Mouse (Mus musculus) limb, embryonic 13.5 days (tissue): ENCODE data around the gene Rad23b. TPM values are rescaled to one million over a fixed set of nuclear protein-coding genes. Genes with fewer than 3 reads are reported as not detected.

Experiments
- ATAC-seq: fragments of 200-750 bp; cut with Nextera tagmentation; 2 replicates; pipeline ENCODE4 v1.8.0; 2017; ENCODE audit warnings: low read depth, moderate number of reproducible peaks, moderate TSS enrichment; ENCODE audit not compliant: low FRiP score
- H3K27ac ChIP-seq: fragments of 300-500 bp; sonication (generic); 2 replicates; pipeline ENCODE4 v1.5.1; 2015; ENCODE audit warnings: inconsistent platforms, mild to moderate bottlenecking, moderate library complexity
- H3K27me3 ChIP-seq: fragments of 300-500 bp; sonication (generic); 2 replicates; pipeline ENCODE4 v1.6.1; 2015; ENCODE audit warnings: mild to moderate bottlenecking, inconsistent platforms
- H3K36me3 ChIP-seq: fragments of 300-500 bp; sonication (generic); 2 replicates; pipeline ENCODE4 v1.6.1; 2015; ENCODE audit warnings: inconsistent platforms, mild to moderate bottlenecking, moderate library complexity
- H3K4me1 ChIP-seq: fragments of 300-500 bp; sonication (generic); 2 replicates; pipeline ENCODE4 v1.6.1; 2015; ENCODE audit warnings: inconsistent platforms
- H3K4me2 ChIP-seq: fragments of 300-500 bp; sonication (generic); replicated peaks from 2 replicates; pipeline ENCODE4 v1.6.1; 2015; ENCODE audit warnings: inconsistent platforms, mild to moderate bottlenecking, moderate library complexity
- H3K4me3 ChIP-seq: fragments of 300-500 bp; sonication (generic); 2 replicates; pipeline ENCODE4 v1.5.1; 2015; ENCODE audit warnings: moderate library complexity, mild to moderate bottlenecking, inconsistent platforms
- H3K9ac ChIP-seq: fragments of 300-500 bp; sonication (generic); 2 replicates; pipeline ENCODE4 v1.6.1; 2015; ENCODE audit warnings: mild to moderate bottlenecking, inconsistent platforms
- H3K9me3 ChIP-seq: fragments of 300-500 bp; sonication (generic); 2 replicates; pipeline ENCODE4 v1.6.1; 2016; ENCODE audit warnings: inconsistent platforms
- WGBS: fragments of 180-500 bp; shearing (Covaris S2); methylation state at CpG from one replicate; pipeline ENCODE4 v1.1.7; 2015; 5-methylcytosine and 5-hydroxymethylcytosine counted together
- polyA plus RNA-seq: library from polyadenylated mRNA; unstranded; fragments of >200 nt; fragmentation: Nextera tagmentation; extraction: Ambion mirVana; gene quantifications from 2 replicates; pipeline ENCODE4 v1.2.1, GENCODE M21; 2015

The Rad23b gene
- polyA plus RNA-seq, 1 experiment from 2014 or later, result 79.1 TPM

DNA sequence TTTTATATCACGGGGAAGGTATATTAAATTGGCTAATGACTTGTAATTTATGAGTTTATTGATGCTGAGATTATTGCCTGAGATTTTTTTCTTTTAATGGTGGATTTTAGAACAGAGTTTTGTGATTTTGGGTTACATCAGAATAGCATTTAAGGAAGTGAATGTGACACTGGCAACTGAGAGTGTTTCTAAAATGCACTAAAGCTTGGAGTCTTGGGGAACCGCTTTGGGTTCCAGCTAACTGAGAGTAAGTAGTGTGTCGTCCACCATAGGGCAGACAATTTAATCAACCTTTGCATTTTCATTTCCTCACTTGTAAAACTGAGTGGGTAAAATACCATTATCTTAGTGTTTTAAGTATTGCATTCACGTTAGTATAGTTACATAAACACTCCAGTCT, 14.0 kb downstream of the Rad23b start:
- ATAC-seq, result no peak
- no peaks in the 10 kb centered on the region for H3K4me1 ChIP-seq
- H3K9me3 ChIP-seq, result no peaks in the 10 kb centered on the region
- H3K4me3 ChIP-seq, result no peak overlapping the region
- 85% methylated on average over 4 of the region's 4 CpGs for WGBS
- H3K27me3 ChIP-seq, result no peaks in the 10 kb centered on the region
- H3K36me3 ChIP-seq, result peaks cover 15% of the 10 kb centered on the region
- H3K4me2 ChIP-seq, result no peak overlapping the region
- no peak overlapping the region for H3K9ac ChIP-seq
- no peak overlapping the region for H3K27ac ChIP-seq

DNA sequence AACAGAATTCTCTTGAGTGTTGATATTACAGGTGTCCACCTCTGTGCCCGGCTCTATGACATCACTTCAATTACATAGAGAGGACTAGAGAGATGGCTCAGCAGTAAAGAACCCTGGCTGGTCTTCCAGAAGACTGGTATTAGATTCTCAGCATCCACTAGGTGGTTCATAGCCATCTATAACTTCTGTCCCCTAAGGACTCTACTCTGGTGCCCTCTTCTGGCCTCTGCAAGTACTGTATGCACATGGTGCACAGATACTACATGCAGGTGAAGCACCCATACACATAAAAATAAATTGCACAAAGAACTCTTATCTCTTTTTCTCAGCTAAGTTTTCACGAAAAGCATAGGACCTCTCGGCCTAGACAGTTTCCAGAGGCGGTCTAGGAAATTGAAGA, 14.5 kb downstream of the Rad23b start:
- Histone ChIP-seq H3K4me2 (no peak overlapping the region), H3K27me3 (no peaks in the 10 kb centered on the region), H3K4me3 (no peak overlapping the region), H3K36me3 (peaks cover 15% of the 10 kb centered on the region), H3K9me3 (no peaks in the 10 kb centered on the region), H3K4me1 (no peaks in the 10 kb centered on the region), H3K27ac (no peak overlapping the region), H3K9ac (no peak overlapping the region)
- WGBS, result 93% methylated on average over 4 of the region's 4 CpGs
- no peak for ATAC-seq

GRCm38 (mm10) chr4:55366014-55366413, 16.2 kb downstream of the Rad23b start:
- Histone ChIP-seq H3K36me3 (peaks cover 23% of the 10 kb centered on the region), H3K9me3 (no peaks in the 10 kb centered on the region), H3K27me3 (no peaks in the 10 kb centered on the region), H3K4me3 (no peak overlapping the region), H3K4me2 (no peak overlapping the region), H3K4me1 (no peaks in the 10 kb centered on the region), H3K9ac (no peak overlapping the region), H3K27ac (no peak overlapping the region)
- WGBS, result 81% methylated on average over 1 of the region's 1 CpGs
- ATAC-seq, result no peak

DNA sequence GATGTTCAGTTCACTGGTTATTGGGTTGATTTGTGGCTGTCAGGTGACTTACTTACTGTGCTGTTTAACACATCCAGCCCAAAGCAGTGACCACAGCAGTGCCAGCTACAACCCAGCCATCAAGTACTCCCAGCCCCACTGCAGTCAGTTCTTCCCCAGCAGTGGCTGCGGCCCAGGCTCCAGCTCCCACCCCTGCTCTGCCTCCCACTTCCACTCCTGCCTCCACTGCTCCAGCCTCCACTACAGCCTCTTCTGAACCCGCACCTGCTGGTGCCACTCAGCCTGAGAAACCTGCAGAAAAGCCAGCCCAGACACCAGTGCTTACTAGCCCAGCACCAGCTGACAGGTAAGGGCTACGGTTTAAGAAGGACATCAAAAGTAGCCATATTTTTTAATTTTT, 20.3 kb downstream of the Rad23b start:
- H3K4me1 ChIP-seq, result no peaks in the 10 kb centered on the region
- peaks cover 45% of the 10 kb centered on the region for H3K36me3 ChIP-seq
- ATAC-seq, result no peak
- H3K27me3 ChIP-seq, result no peaks in the 10 kb centered on the region
- no peak overlapping the region for H3K4me3 ChIP-seq
- H3K4me2 ChIP-seq, result no peak overlapping the region
- no peak overlapping the region for H3K9ac ChIP-seq
- H3K27ac ChIP-seq, result no peak overlapping the region
- WGBS, result 95% methylated on average over 3 of the region's 3 CpGs
- no peaks in the 10 kb centered on the region for H3K9me3 ChIP-seq

GRCm38 (mm10) chr4:55371355-55371754, 21.5 kb downstream of the Rad23b start:
- Histone ChIP-seq H3K36me3 (peaks cover 46% of the 10 kb centered on the region), H3K27ac (no peak overlapping the region), H3K4me2 (no peak overlapping the region), H3K27me3 (no peaks in the 10 kb centered on the region), H3K9ac (no peak overlapping the region), H3K4me3 (no peak overlapping the region), H3K4me1 (no peaks in the 10 kb centered on the region), H3K9me3 (no peaks in the 10 kb centered on the region)
- WGBS, result 87% methylated on average over 7 of the region's 7 CpGs
- no peak for ATAC-seq

GRCm38 (mm10) chr4:55382350-55382749, 32.5 kb downstream of the Rad23b start:
- Histone ChIP-seq H3K9me3 (no peaks in the 10 kb centered on the region), H3K4me2 (no peak overlapping the region), H3K4me1 (no peaks in the 10 kb centered on the region), H3K4me3 (no peak overlapping the region), H3K27me3 (no peaks in the 10 kb centered on the region), H3K36me3 (peaks cover 89% of the 10 kb centered on the region), H3K9ac (no peak overlapping the region), H3K27ac (no peak overlapping the region)
- ATAC-seq, result no peak
- WGBS, result 91% methylated on average over 2 of the region's 2 CpGs

GRCm38 (mm10) chr4:55386768-55387167, 36.9 kb downstream of the Rad23b start:
- no peaks in the 10 kb centered on the region for H3K27me3 ChIP-seq
- no peak overlapping the region for H3K4me3 ChIP-seq
- no peaks in the 10 kb centered on the region for H3K4me1 ChIP-seq
- ATAC-seq, result no peak
- no peak overlapping the region for H3K4me2 ChIP-seq
- WGBS, result 84% methylated on average over 2 of the region's 2 CpGs
- H3K9ac ChIP-seq, result no peak overlapping the region
- no peaks in the 10 kb centered on the region for H3K9me3 ChIP-seq
- H3K27ac ChIP-seq, result no peak overlapping the region
- H3K36me3 ChIP-seq, result peaks cover 75% of the 10 kb centered on the region

- 73% methylated on average over 1 of the region's 1 CpGs for WGBS
- H3K4me2 ChIP-seq, result no peak overlapping the region
- ATAC-seq, result no peak
Measured at GRCm38 (mm10) chr4:55391480-55391879, 41.6 kb downstream of the Rad23b start.

DNA sequence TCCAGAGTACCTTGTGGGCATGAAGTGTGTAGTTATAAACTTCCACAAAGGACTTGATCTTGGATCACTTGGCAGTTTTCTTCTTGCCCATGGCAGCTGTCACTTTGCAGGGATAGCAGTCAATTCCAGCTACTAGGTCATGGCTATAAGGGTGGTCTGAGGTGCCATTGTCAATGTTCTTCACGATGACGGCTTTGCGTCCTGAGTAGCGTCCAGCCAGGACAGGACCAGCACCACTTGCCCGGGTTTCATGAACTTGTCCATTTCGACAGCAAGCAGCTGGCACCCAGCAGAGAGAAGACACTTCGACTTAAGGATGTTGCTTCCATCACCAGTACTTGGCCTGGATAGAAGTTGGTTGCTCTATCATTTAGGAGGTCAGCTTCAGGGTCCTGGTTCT, 42.6 kb downstream of the Rad23b start:
- Histone ChIP-seq H3K4me1 (no peaks in the 10 kb centered on the region), H3K9ac (no peak overlapping the region), H3K9me3 (no peaks in the 10 kb centered on the region), H3K36me3 (peaks cover 26% of the 10 kb centered on the region), H3K27ac (no peak overlapping the region), H3K27me3 (no peaks in the 10 kb centered on the region), H3K4me2 (no peak overlapping the region), H3K4me3 (no peak overlapping the region)
- no peak for ATAC-seq
- 96% methylated on average over 7 of the region's 7 CpGs for WGBS

More at GRCm38 (mm10) chr4:55391480-55391879, 41.6 kb downstream of the Rad23b start:
- H3K9ac ChIP-seq, result no peak overlapping the region
- H3K4me1 ChIP-seq, result no peaks in the 10 kb centered on the region
- no peaks in the 10 kb centered on the region for H3K9me3 ChIP-seq
- no peak overlapping the region for H3K27ac ChIP-seq
- no peak overlapping the region for H3K4me3 ChIP-seq
- H3K27me3 ChIP-seq, result no peaks in the 10 kb centered on the region
- H3K36me3 ChIP-seq, result peaks cover 34% of the 10 kb centered on the region

DNA sequence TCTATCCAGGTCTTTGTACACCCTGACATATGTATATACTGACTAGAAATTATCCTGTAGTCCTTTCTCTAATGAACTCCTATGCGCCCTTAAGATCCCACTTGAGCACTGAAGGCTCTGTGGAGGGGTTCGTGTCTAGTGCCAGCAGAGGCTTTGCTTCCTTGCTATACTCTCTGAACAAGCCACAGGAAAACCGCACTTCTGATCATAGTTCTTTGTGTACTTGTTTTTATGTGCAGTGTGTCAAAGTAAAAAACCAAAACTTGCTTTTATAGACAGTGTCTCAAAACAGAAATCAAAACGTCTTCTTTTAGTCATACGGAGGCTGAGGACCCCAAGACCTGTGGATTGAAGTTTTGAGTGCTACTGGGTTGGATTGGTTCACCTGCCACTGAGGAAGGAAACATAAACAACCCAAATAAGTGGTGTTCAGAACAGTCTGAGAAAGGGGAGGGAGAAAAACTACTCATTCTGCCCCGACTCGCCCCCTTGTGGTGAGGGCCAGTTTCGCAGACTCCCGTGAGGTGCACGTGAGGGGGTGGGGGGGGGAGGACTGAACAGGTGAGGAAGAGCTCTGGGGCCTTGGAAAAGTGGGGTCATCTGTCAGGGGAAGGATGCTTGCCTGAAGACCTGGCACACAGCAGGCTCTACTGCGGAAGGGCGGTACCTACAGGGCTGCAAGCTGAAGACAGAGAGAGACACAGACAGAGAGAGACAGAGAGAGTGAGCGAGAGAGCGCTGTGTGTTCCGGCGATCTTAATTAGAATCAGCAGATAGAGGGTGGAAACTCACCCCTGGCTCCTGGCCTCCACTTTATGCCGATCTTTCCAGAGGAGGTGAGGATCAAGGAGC, 48.3 kb downstream of the Rad23b start:
- Histone ChIP-seq H3K4me1 (no peaks in the 10 kb centered on the region), H3K4me3 (no peak overlapping the region), H3K27ac (no peak overlapping the region), H3K4me2 (peak overlapping the region; percentile 22), H3K9me3 (0 out of 2 replicates have a peak, but pooled peaks cover 5% of the 10 kb centered on the region), H3K36me3 (no peaks in the 10 kb centered on the region), H3K9ac (no peak overlapping the region), H3K27me3 (no peaks in the 10 kb centered on the region)
- ATAC-seq, result no peak
- 33% methylated on average over 17 of the region's 17 CpGs for WGBS

DNA sequence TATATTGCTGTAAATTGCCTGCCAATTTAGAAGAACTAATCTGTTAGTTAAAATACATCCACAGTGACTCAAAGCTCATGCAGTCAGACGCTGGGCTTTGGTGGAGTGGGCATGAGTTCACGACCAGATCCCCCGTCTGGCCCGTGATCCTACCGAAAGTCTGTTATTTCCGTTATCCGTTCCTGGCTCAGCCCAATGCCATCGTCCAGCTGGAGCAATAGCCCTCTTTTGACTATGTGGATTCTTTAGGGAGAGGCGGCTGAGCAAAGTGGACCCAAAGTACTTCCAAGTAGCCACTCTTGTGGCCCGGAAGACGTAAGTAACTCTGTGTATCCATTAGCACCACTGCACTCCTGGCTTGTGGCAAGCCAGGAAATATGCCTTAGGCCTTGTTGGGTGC, 49.1 kb downstream of the Rad23b start:
- WGBS, result 59% methylated on average over 11 of the region's 11 CpGs

GRCm38 (mm10) chr4:55405329-55405728, 55.5 kb downstream of the Rad23b start:
- H3K4me2 ChIP-seq, result no peak overlapping the region
- no peaks in the 10 kb centered on the region for H3K4me1 ChIP-seq
- H3K4me3 ChIP-seq, result no peak overlapping the region
- H3K27ac ChIP-seq, result no peak overlapping the region
- 71% methylated on average over 3 of the region's 3 CpGs for WGBS
- no peak for ATAC-seq
- 0 out of 2 replicates have a peak, but pooled peaks cover 5% of the 10 kb centered on the region for H3K9me3 ChIP-seq
- no peaks in the 10 kb centered on the region for H3K27me3 ChIP-seq
- no peaks in the 10 kb centered on the region for H3K36me3 ChIP-seq
- H3K9ac ChIP-seq, result no peak overlapping the region

More for the DNA sequence above, 49.1 kb downstream of the Rad23b start:
- no peak overlapping the region for H3K9ac ChIP-seq
- ATAC-seq, result no peak
- H3K36me3 ChIP-seq, result no peaks in the 10 kb centered on the region
- no peak overlapping the region for H3K4me3 ChIP-seq
- no peaks in the 10 kb centered on the region for H3K4me1 ChIP-seq
- H3K9me3 ChIP-seq, result 0 out of 2 replicates have a peak, but pooled peaks cover 5% of the 10 kb centered on the region
- peak overlapping the region; percentile 22; the same call in 1 of the 2 replicates for H3K4me2 ChIP-seq
- H3K27me3 ChIP-seq, result no peaks in the 10 kb centered on the region
- no peak overlapping the region for H3K27ac ChIP-seq

DNA sequence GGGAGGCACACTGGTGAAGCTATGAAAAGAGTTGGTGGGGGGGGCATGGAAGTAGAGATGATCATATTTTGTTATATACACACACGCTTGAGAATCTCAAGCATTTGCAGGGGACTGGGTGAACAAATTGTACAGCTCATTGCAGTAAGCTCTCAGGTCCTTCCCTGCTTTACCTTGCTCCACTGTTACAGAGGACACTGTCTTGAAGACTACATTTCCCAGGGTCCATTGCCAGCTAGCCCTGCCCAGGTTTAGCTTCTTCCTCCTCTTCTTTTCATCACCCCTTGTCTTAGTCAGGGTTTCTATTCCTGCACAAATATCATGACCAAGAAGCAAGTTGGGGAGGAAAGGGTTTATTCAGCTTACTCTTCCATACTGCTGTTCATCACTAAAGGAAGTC, 56.7 kb downstream of the Rad23b start:
- no peak for ATAC-seq
- H3K9me3 ChIP-seq, result 0 out of 2 replicates have a peak, but pooled peaks cover under 1% of the 10 kb centered on the region
- no peaks in the 10 kb centered on the region for H3K36me3 ChIP-seq
- H3K9ac ChIP-seq, result no peak overlapping the region
- H3K4me2 ChIP-seq, result no peak overlapping the region
- H3K4me3 ChIP-seq, result no peak overlapping the region
- H3K4me1 ChIP-seq, result no peaks in the 10 kb centered on the region
- 94% methylated on average over 1 of the region's 1 CpGs for WGBS
- no peak overlapping the region for H3K27ac ChIP-seq
- H3K27me3 ChIP-seq, result no peaks in the 10 kb centered on the region
